Mouse (Mus musculus) forebrain, embryonic 16.5 days (tissue): ENCODE data around the gene Ak7. TPM values are rescaled to one million over a fixed set of nuclear protein-coding genes. Genes with fewer than 3 reads are reported as not detected.

Source experiments
- ATAC-seq: fragments of 200-750 bp; cut with Nextera tagmentation; 2 replicates; pipeline ENCODE4 v1.8.0; 2017; ENCODE audit warnings: mild to moderate bottlenecking, moderate library complexity
- H3K27ac ChIP-seq: fragments of 300-500 bp; sonication (generic); 2 replicates; pipeline ENCODE4 v1.5.1; 2014; ENCODE audit warnings: low read length, control low read depth
- H3K27me3 ChIP-seq: fragments of 300-500 bp; sonication (generic); replicated peaks from 2 replicates; pipeline ENCODE4 v1.6.1; 2014; ENCODE audit warnings: low read length; ENCODE audit not compliant: control insufficient read depth, insufficient read depth
- H3K36me3 ChIP-seq: fragments of 300-500 bp; sonication (generic); 2 replicates; pipeline ENCODE4 v1.6.1; 2014; ENCODE audit not compliant: control insufficient read depth, insufficient read depth
- H3K4me1 ChIP-seq: fragments of 300-500 bp; sonication (generic); replicated peaks from 2 replicates; pipeline ENCODE4 v1.6.1; 2014; ENCODE audit warnings: low read length; ENCODE audit not compliant: control insufficient read depth, insufficient read depth
- H3K4me2 ChIP-seq: fragments of 300-500 bp; sonication (generic); 2 replicates; pipeline ENCODE4 v1.6.1; 2014; ENCODE audit warnings: mild to moderate bottlenecking, low read length, control low read depth
- H3K4me3 ChIP-seq: fragments of 300-500 bp; sonication (generic); replicated peaks from 2 replicates; pipeline ENCODE4 v1.5.1; 2014; ENCODE audit warnings: mild to moderate bottlenecking, low read length, control low read depth
- H3K9ac ChIP-seq: fragments of 300-500 bp; sonication (generic); replicated peaks from 2 replicates; pipeline ENCODE4 v1.6.1; 2014; ENCODE audit warnings: low read depth, low read length, control low read depth
- H3K9me3 ChIP-seq: fragments of 300-500 bp; sonication (generic); 2 replicates; pipeline ENCODE4 v1.6.1; 2016; ENCODE audit warnings: low read length; ENCODE audit not compliant: control insufficient read depth
- WGBS: fragments of 180-500 bp; shearing (Covaris S2); extraction: QIAGEN DNeasy Blood & Tissue Kit; methylation state at CpG from one replicate; pipeline ENCODE4 v1.1.7; 2014; 5-methylcytosine and 5-hydroxymethylcytosine counted together
- polyA plus RNA-seq: library from polyadenylated mRNA; unstranded; fragments of >200 nt; fragmentation: Nextera tagmentation; extraction: Ambion mirVana; gene quantifications from 2 replicates; pipeline ENCODE4 v1.2.1, GENCODE M21; 2015

Gene Ak7
- polyA plus RNA-seq, 1 experiment from 2014 or later: 1.2 TPM

- 89% methylated on average over 15 of the region's 15 CpGs for WGBS
- no peak overlapping the region for H3K4me3 ChIP-seq
- H3K27ac ChIP-seq: no peak overlapping the region
- ATAC-seq: no peak
- no peaks in the 10 kb centered on the region for H3K27me3 ChIP-seq
- H3K9ac ChIP-seq: no peak overlapping the region
- no peaks in the 10 kb centered on the region for H3K4me1 ChIP-seq
- no peak overlapping the region for H3K4me2 ChIP-seq
- H3K9me3 ChIP-seq: no peaks in the 10 kb centered on the region
- H3K36me3 ChIP-seq: no peaks in the 10 kb centered on the region
These were observed 32.7 kb downstream of the Ak7 start for GRCm38 (mm10) chr12:105738316-105739096.

GRCm38 (mm10) chr12:105739656-105740055, 33.9 kb downstream of the Ak7 start:
- Histone ChIP-seq H3K4me2 (no peak overlapping the region), H3K27me3 (no peaks in the 10 kb centered on the region), H3K4me3 (no peak overlapping the region), H3K9me3 (no peaks in the 10 kb centered on the region), H3K9ac (no peak overlapping the region), H3K27ac (no peak overlapping the region), H3K4me1 (no peaks in the 10 kb centered on the region), H3K36me3 (no peaks in the 10 kb centered on the region)
- 93% methylated on average over 8 of the region's 8 CpGs for WGBS
- ATAC-seq: no peak

GRCm38 (mm10) chr12:105748114-105748513, 42.3 kb downstream of the Ak7 start:
- no peak overlapping the region for H3K9ac ChIP-seq
- no peak overlapping the region for H3K27ac ChIP-seq
- H3K27me3 ChIP-seq: no peaks in the 10 kb centered on the region
- no peak for ATAC-seq
- no peaks in the 10 kb centered on the region for H3K36me3 ChIP-seq
- no peak overlapping the region for H3K4me3 ChIP-seq
- no peaks in the 10 kb centered on the region for H3K4me1 ChIP-seq
- H3K9me3 ChIP-seq: no peaks in the 10 kb centered on the region
- 91% methylated on average over 5 of the region's 5 CpGs for WGBS
- H3K4me2 ChIP-seq: no peak overlapping the region

DNA sequence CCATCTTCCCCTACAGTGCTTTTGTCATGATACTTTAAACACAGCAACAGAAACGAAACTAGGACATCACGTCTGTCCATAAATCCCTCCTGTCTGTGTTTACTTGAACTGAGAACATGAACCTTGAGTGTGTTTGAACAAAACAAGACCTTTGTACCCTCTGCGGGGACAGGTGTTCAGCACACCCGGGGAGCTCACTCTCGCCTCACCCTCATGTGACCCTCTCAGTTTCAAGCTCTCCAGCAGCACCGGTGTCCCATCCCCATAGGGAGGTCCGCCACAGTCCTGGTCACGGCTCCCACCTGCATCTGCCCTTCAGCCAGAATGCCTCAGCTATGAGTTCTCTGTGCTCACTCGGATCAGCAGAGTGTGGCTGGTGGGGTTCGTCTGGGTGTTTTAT, 48.0 kb downstream of the Ak7 start:
- H3K9me3 ChIP-seq: no peaks in the 10 kb centered on the region
- no peaks in the 10 kb centered on the region for H3K36me3 ChIP-seq
- H3K27me3 ChIP-seq: no peaks in the 10 kb centered on the region
- ATAC-seq: no peak
- no peak overlapping the region for H3K9ac ChIP-seq
- 94% methylated on average over 10 of the region's 10 CpGs for WGBS
- no peak overlapping the region for H3K27ac ChIP-seq
- no peaks in the 10 kb centered on the region for H3K4me1 ChIP-seq
- no peak overlapping the region for H3K4me3 ChIP-seq
- no peak overlapping the region for H3K4me2 ChIP-seq

DNA sequence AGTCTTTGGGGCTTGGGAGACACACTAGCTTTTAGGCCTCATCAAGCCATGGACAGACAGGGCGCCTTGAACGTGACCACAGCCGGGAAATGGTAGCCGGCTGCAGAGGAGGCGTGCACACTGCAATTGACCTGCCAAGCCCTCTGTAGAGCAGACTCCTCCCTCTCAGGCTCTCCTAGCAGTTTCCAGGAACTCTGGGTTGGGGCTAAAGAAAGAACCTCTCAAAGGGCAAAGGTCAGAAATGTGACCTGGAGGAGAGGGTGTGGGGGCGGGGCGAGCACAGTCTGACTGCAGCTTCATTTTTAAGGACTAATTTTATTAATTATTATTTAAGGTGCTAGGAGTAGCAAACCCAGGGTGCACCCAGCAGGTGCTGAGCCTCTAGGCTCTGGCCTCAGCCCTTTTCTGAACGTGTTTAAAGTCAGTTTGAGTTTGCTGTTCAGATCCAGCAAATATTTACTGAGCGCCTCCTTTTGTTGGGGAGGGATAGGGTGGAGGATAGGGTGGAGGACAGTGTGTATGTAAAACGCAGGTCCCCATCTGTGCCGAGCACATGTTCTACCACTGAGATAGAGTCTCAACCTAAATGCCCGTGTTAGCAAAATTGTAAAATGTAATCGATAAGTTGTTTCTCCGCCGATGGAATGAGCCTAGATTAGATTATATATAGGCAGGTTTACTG, 52.2 kb downstream of the Ak7 start:
- Histone ChIP-seq H3K27ac (no peak overlapping the region), H3K4me3 (no peak overlapping the region), H3K9me3 (no peaks in the 10 kb centered on the region), H3K27me3 (no peaks in the 10 kb centered on the region), H3K9ac (no peak overlapping the region), H3K4me2 (no peak overlapping the region), H3K36me3 (no peaks in the 10 kb centered on the region), H3K4me1 (no peaks in the 10 kb centered on the region)
- no peak for ATAC-seq
- WGBS: 58% methylated on average over 15 of the region's 15 CpGs

DNA sequence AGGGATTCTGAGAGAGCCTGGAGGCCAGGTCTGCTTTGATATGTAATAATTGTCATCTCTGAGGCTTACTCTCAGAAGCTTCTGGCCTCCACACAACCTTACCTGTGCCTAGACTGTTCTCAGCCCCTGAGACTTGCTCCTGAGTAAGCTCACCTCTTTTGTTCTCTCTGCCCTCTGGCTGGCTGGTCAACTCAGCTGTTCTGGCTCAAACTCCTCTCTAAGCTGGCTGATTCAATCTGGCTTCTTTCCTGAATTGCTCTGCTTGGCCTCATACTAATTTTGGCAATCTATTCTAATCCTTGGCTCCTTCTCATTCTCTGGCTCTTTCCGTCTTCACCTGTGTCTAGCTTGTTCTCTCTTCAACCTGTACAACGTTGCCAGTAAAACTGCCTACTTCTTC, 53.1 kb downstream of the Ak7 start:
- no peak for ATAC-seq

GRCm38 (mm10) chr12:105759849-105760478, 54.2 kb downstream of the Ak7 start:
- ATAC-seq: no peak
- no peaks in the 10 kb centered on the region for H3K4me1 ChIP-seq
- H3K36me3 ChIP-seq: no peaks in the 10 kb centered on the region
- H3K4me2 ChIP-seq: no peak overlapping the region
- no peak overlapping the region for H3K4me3 ChIP-seq
- 76% methylated on average over 10 of the region's 10 CpGs for WGBS
- no peaks in the 10 kb centered on the region for H3K27me3 ChIP-seq
- no peak overlapping the region for H3K9ac ChIP-seq
- H3K27ac ChIP-seq: no peak overlapping the region
- H3K9me3 ChIP-seq: no peaks in the 10 kb centered on the region

More for the DNA sequence above, 53.1 kb downstream of the Ak7 start:
- no peaks in the 10 kb centered on the region for H3K36me3 ChIP-seq
- H3K4me3 ChIP-seq: no peak overlapping the region
- 81% methylated on average over 2 of the region's 2 CpGs for WGBS
- H3K4me1 ChIP-seq: no peaks in the 10 kb centered on the region
- H3K9ac ChIP-seq: no peak overlapping the region
- no peak overlapping the region for H3K4me2 ChIP-seq
- no peak overlapping the region for H3K27ac ChIP-seq
- no peaks in the 10 kb centered on the region for H3K9me3 ChIP-seq
- no peaks in the 10 kb centered on the region for H3K27me3 ChIP-seq

GRCm38 (mm10) chr12:105761171-105761570, 55.4 kb downstream of the Ak7 start:
- 70% methylated on average over 11 of the region's 11 CpGs for WGBS
- Histone ChIP-seq H3K9ac (no peak overlapping the region), H3K27me3 (no peaks in the 10 kb centered on the region), H3K36me3 (no peaks in the 10 kb centered on the region), H3K27ac (no peak overlapping the region), H3K4me3 (no peak overlapping the region), H3K9me3 (no peaks in the 10 kb centered on the region), H3K4me1 (no peaks in the 10 kb centered on the region), H3K4me2 (no peak overlapping the region)
- ATAC-seq: no peak

DNA sequence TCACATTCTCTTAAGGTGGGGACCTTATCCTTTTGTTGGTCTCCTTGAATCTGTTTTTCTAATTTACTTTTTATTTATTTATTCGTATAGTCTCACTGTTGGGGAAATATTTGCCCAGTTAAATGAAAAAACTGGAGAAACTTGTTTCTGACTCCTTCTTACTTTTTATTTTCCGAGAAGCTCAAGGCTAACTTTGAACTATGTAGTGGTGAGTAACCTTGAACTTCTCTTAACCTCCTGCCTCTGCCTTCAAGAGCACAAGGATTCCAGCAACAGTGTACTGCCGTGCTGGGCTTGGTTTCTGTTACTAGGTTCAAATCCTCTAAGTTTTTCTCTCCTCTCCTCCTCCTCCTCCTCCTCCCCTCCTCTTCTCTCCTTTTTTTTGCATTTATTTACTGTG, 55.9 kb downstream of the Ak7 start:
- H3K36me3 ChIP-seq: no peaks in the 10 kb centered on the region
- no peak overlapping the region for H3K27ac ChIP-seq
- H3K4me1 ChIP-seq: no peaks in the 10 kb centered on the region
- H3K27me3 ChIP-seq: no peaks in the 10 kb centered on the region
- H3K9ac ChIP-seq: no peak overlapping the region
- H3K4me3 ChIP-seq: no peak overlapping the region
- H3K9me3 ChIP-seq: no peaks in the 10 kb centered on the region
- no peak overlapping the region for H3K4me2 ChIP-seq
- 74% methylated on average over 3 of the region's 3 CpGs for WGBS
- ATAC-seq: no peak
